Comparison of ENCODE assay signal across 22 mouse cellular contexts in the genomic region with DNA sequence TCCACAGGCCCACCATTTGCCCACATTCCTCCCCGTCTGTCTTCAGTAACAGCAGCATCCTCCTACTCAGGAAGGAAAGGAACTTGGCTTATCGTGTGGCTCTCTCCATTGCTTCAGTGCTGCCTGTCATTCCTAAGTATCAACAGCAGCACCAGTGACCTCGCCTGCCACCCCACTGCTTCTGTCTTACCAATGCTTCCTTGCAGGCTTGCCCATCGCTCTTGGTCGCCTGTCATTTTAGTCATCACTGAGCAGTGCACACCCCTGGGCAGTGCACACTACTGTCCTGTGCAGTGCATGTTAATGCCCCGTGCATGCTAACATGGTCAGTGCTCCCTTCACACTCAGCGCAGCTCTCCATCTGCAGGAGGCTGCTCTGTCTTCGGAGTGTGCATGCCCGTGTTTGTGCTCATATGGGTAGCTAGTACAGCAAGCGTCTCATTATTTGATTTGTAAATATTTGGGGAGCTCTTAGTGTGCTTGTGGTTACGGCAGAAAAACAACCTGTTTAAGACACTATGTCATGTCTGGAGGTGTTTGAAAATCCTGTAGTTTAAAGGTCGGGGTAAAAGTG. TPM values are rescaled to one million over a fixed set of nuclear protein-coding genes. Genes with fewer than 3 reads are reported as not detected.
A peak's percentile ranks its signal among the peaks of the same experiment; 100 is the strongest.
DNase-seq lines count a peak whose midpoint lies in the region; ATAC-seq and TF ChIP-seq lines count a peak whose summit lies in the region.
"Had no signal": no experiment of that assay in that cellular context is flagged by ENCODE, and none has a peak within 500 bp of the region (broad histone marks: within the 10 kb centered on the region; RNA-seq: fewer than 3 reads in every experiment).

No protein-coding gene starts in this region.

- H3K4me1 ChIP-seq in heart, embryonic 11.5 days (ENCODE audit: control insufficient read depth, insufficient read depth, low read length): peaks cover 27% of the 10 kb centered on the region
- no peaks in the 10 kb centered on the region for H3K4me1 ChIP-seq in heart, adult 2 months (ENCODE audit: control insufficient read depth, insufficient read depth, low read length)
- peaks cover 11% of the 10 kb centered on the region; the same call in 1 of the 2 replicates for H3K4me1 ChIP-seq in liver, adult 2 months (ENCODE audit: control insufficient read depth, insufficient read depth, low read length)
- H3K4me1 ChIP-seq in liver, embryonic 12.5 days: peaks cover 30% of the 10 kb centered on the region
- H3K4me1 ChIP-seq: midbrain, embryonic 15.5 days had no signal

- intact Hi-C loops in heart, adult 2 months (cut with DNase I): no loop called here

- H3K4me3 ChIP-seq in heart, embryonic 11.5 days (ENCODE audit: low read depth, low read length): no peak overlapping the region
- H3K4me3 ChIP-seq in heart, adult 2 months: no peak overlapping the region
- H3K4me3 ChIP-seq in liver, adult 2 months (ENCODE audit: insufficient read depth, low read depth, low read length): no peak overlapping the region
- H3K4me3 ChIP-seq in liver, embryonic 12.5 days: no peak overlapping the region
- H3K4me3 ChIP-seq: embryonic facial prominence, embryonic 13.5 days; heart, embryonic 15.5 days; limb, embryonic 13.5 days; midbrain, embryonic 15.5 days had no signal

- TF ChIP-seq EP300 in heart, adult 2 months (IDR thresholded peaks at IDR 0.05; ENCODE audit: insufficient read depth, low read depth, low read length): no peak

- ATAC-seq in heart, embryonic 11.5 days (replicated peaks; ENCODE audit: insufficient number of reproducible peaks, low FRiP score, low TSS enrichment): 0 out of 2 replicates have a peak, but pooled peaks have one; percentile 24
- no peak for ATAC-seq in liver, embryonic 12.5 days
- ATAC-seq: forebrain, postnatal 0 days; midbrain, embryonic 15.5 days had no signal

- WGBS in heart, embryonic 11.5 days (ENCODE audit: insufficient replicate concordance): 47% methylated on average over 12 of the region's 12 CpGs
- WGBS in heart, adult 2 months: 72% methylated on average over 12 of the region's 12 CpGs
- WGBS in liver, adult 2 months: 36% methylated on average over 12 of the region's 12 CpGs
- WGBS in liver, embryonic 12.5 days (ENCODE audit: insufficient replicate concordance): 60% methylated on average over 12 of the region's 12 CpGs

- no peak overlapping the region; the same call in 1 of the 2 replicates for H3K27ac ChIP-seq in heart, embryonic 11.5 days (ENCODE audit: low read depth, low read length)
- H3K27ac ChIP-seq in heart, adult 2 months: no peak overlapping the region
- no peak overlapping the region for H3K27ac ChIP-seq in liver, adult 2 months (replicated peaks; ENCODE audit: insufficient read depth, low read depth, low read length)
- H3K27ac ChIP-seq in liver, embryonic 12.5 days: no peak overlapping the region
- H3K27ac ChIP-seq: embryonic facial prominence, embryonic 13.5 days; heart, embryonic 15.5 days; limb, embryonic 13.5 days; midbrain, embryonic 15.5 days had no signal

- H3K27me3 ChIP-seq in heart, embryonic 11.5 days (ENCODE audit: control insufficient read depth, insufficient read depth, low read length): no peaks in the 10 kb centered on the region
- no peaks in the 10 kb centered on the region for H3K27me3 ChIP-seq in heart, adult 2 months (ENCODE audit: control insufficient read depth, insufficient read depth, low read length)
- H3K27me3 ChIP-seq in liver, adult 2 months (ENCODE audit: control insufficient read depth, insufficient read depth, low read length): no peaks in the 10 kb centered on the region
- H3K27me3 ChIP-seq in liver, embryonic 12.5 days (replicated peaks): no peaks in the 10 kb centered on the region
- H3K27me3 ChIP-seq: embryonic facial prominence, embryonic 13.5 days; heart, embryonic 15.5 days; limb, embryonic 13.5 days; midbrain, embryonic 15.5 days had no signal

- no peak for TF ChIP-seq POLR2A in heart, adult 2 months (IDR thresholded peaks at IDR 0.05; ENCODE audit: insufficient read depth, low read depth, low read length)
- no peak for TF ChIP-seq POLR2A in liver, adult 2 months (IDR thresholded peaks at IDR 0.05; ENCODE audit: extremely low read depth, insufficient read depth, low read length)

- no peaks in the 10 kb centered on the region for H3K9me3 ChIP-seq in heart, embryonic 11.5 days (replicated peaks; ENCODE audit: control insufficient read depth, low read length)
- H3K9me3 ChIP-seq in liver, embryonic 12.5 days (replicated peaks): no peaks in the 10 kb centered on the region
- H3K9me3 ChIP-seq: embryonic facial prominence, embryonic 13.5 days; heart, embryonic 15.5 days; limb, embryonic 13.5 days; midbrain, embryonic 15.5 days had no signal

- no peaks in the 10 kb centered on the region for H3K36me3 ChIP-seq in heart, embryonic 11.5 days (ENCODE audit: control insufficient read depth, insufficient read depth, low read length)
- H3K36me3 ChIP-seq in heart, adult 2 months (ENCODE audit: control insufficient read depth, insufficient read depth, low read length): no peaks in the 10 kb centered on the region
- H3K36me3 ChIP-seq in liver, adult 2 months (ENCODE audit: control insufficient read depth, insufficient read depth, low read length): no peaks in the 10 kb centered on the region
- H3K36me3 ChIP-seq in liver, embryonic 12.5 days: no peaks in the 10 kb centered on the region
- H3K36me3 ChIP-seq: embryonic facial prominence, embryonic 13.5 days; heart, embryonic 15.5 days; midbrain, embryonic 15.5 days had no signal

- H3K79me2 ChIP-seq in heart, adult 2 months (replicated peaks; ENCODE audit: control insufficient read depth, insufficient read depth, low read length): no peaks in the 10 kb centered on the region
- H3K79me2 ChIP-seq in liver, adult 2 months (ENCODE audit: control insufficient read depth, insufficient read depth, low read length): peaks cover 5% of the 10 kb centered on the region; the same call in 1 of the 2 replicates

- H3K9ac ChIP-seq in heart, embryonic 11.5 days (ENCODE audit: low read depth, low read length): no peak overlapping the region
- no peak overlapping the region for H3K9ac ChIP-seq in heart, adult 2 months (ENCODE audit: low read depth, low read length)
- H3K9ac ChIP-seq in liver, adult 2 months (ENCODE audit: low read depth, low read length): no peak overlapping the region
- no peak overlapping the region for H3K9ac ChIP-seq in liver, embryonic 12.5 days
- H3K9ac ChIP-seq: embryonic facial prominence, embryonic 13.5 days; forebrain, postnatal 0 days; heart, embryonic 15.5 days; limb, embryonic 13.5 days; midbrain, embryonic 15.5 days had no signal

- H3K4me2 ChIP-seq in heart, embryonic 11.5 days: no peak overlapping the region
- no peak overlapping the region for H3K4me2 ChIP-seq in liver, embryonic 12.5 days
- H3K4me2 ChIP-seq: embryonic facial prominence, embryonic 13.5 days; heart, embryonic 15.5 days; limb, embryonic 13.5 days; midbrain, embryonic 15.5 days had no signal

- TF ChIP-seq CTCF in heart, adult 2 months (IDR thresholded peaks at IDR 0.05): no peak
- no peak for TF ChIP-seq CTCF in liver, adult 2 months (IDR thresholded peaks at IDR 0.05; ENCODE audit: low read depth, low read length)

- DNase-seq in heart, adult 2 months: no peak
- DNase-seq in liver, adult 2 months (ENCODE audit: extremely low read depth, low read depth, low spot score): peak; percentile 42
- DNase-seq in testis, postnatal 10 days (ENCODE audit: low spot score): peak; percentile 25
- no peak for DNase-seq in testis, postnatal 14 days (ENCODE audit: low spot score)
- no peak for DNase-seq in neural tube, embryonic 10.5 days (ENCODE audit: extremely low spot score, low spot score)
- DNase-seq: adrenal gland, postnatal 14 days; cerebellum, adult 11-12 months; cerebellum, postnatal 25 days; forebrain, postnatal 0 days; gastrocnemius, postnatal 14 days; kidney, adult 2 months; layer of hippocampus, adult 9-11 months had no signal

RNA-seq across cellular contexts. Expression of a gene that starts 12.3 kb away (rescaled TPM):
- 0.21 and 0.42 TPM in 2 replicates for polyA plus RNA-seq in heart, embryonic 11.5 days (2014; fragmentation: Nextera tagmentation; extraction: Ambion mirVana)
- total RNA-seq in heart, adult 2 months (2021): not detected
- not detected in 2 replicates for polyA plus RNA-seq in heart, adult 2 months (2012; rRNA removed)
- not detected in 2 replicates for total RNA-seq in liver, adult 2 months (2014; rRNA removed)
- polyA plus RNA-seq in liver, adult 2 months (2012; rRNA removed): not detected in 2 replicates
- 0.06 and 0.11 TPM in 2 replicates for polyA plus RNA-seq in liver, embryonic 12.5 days (2016; fragmentation: Nextera tagmentation; extraction: Ambion mirVana)
- total RNA-seq: adrenal gland, postnatal 14 days; forebrain, postnatal 0 days; gastrocnemius, postnatal 14 days; left cerebral cortex, adult 8-10 months; megakaryocyte progenitor cell, adult 5-6 weeks had no signal
- polyA plus RNA-seq: forebrain, postnatal 0 days; kidney, adult 2 months; midbrain, embryonic 15.5 days; small intestine, adult 2 months; thymus, postnatal 0 days had no signal

Comparison
In these comparisons a context has a peak if more than half of its experiments do, and no peak if none do; other contexts are left out.
1. DNase-seq: peak in liver, adult 2 months (single experiment) and testis, postnatal 10 days (single experiment); none in heart, adult 2 months (0 of 2), testis, postnatal 14 days (single experiment) and neural tube, embryonic 10.5 days (single experiment).